In genomic region chr2:138267852-138268513, GRCm38 (mm10) we compare ENCODE assay signal across 14 mouse cellular contexts. TPM values are rescaled to one million over a fixed set of nuclear protein-coding genes. Genes with fewer than 3 reads are reported as not detected.
DNase-seq lines count a peak whose midpoint lies in the region; ATAC-seq and TF ChIP-seq lines count a peak whose summit lies in the region.
"Had no signal": no experiment of that assay in that cellular context is flagged by ENCODE, and none has a peak within 500 bp of the region (broad histone marks: within the 10 kb centered on the region; RNA-seq: fewer than 3 reads in every experiment).

No protein-coding gene starts in this region.

- DNase-seq in embryonic facial prominence, embryonic 10.5 days (ENCODE audit: low spot score) = no peak
- no peak for DNase-seq in kidney, adult 18-20 months
- DNase-seq in liver, embryonic 13.5 days = no peak
- DNase-seq in spleen, postnatal 4 days (ENCODE audit: low spot score in 2 of 2) = no peak
- no peak for DNase-seq in adipocyte (ENCODE audit: low spot score)
- DNase-seq: heart, adult 11 months; left cerebral cortex, postnatal 4 days had no signal

- H3K36me3 ChIP-seq in embryonic facial prominence, embryonic 12.5 days = no peaks in the 10 kb centered on the region
- no peaks in the 10 kb centered on the region for H3K36me3 ChIP-seq in embryonic facial prominence, embryonic 10.5 days (replicated peaks)
- no peaks in the 10 kb centered on the region for H3K36me3 ChIP-seq in kidney, embryonic 15.5 days
- no peaks in the 10 kb centered on the region for H3K36me3 ChIP-seq in liver, embryonic 13.5 days
- H3K36me3 ChIP-seq: G1E; neural tube, embryonic 12.5 days had no signal

- ATAC-seq in embryonic facial prominence, embryonic 12.5 days (ENCODE audit: insufficient number of reproducible peaks, insufficient read depth, low FRiP score, low TSS enrichment) = no peak
- peak; percentile 84 for ATAC-seq in kidney, embryonic 15.5 days (replicated peaks; ENCODE audit: low FRiP score)
- peak; percentile 60 for ATAC-seq in liver, embryonic 13.5 days (ENCODE audit: low read depth)
- ATAC-seq: activated CD4-positive, CD25-positive, alpha-beta regulatory T cell, adult 4 months; inflammation-experienced regulatory T-cells, adult 6 months had no signal

- H3K4me3 ChIP-seq in embryonic facial prominence, embryonic 12.5 days = no peak overlapping the region
- no peak overlapping the region for H3K4me3 ChIP-seq in embryonic facial prominence, embryonic 10.5 days
- H3K4me3 ChIP-seq in kidney, embryonic 15.5 days (replicated peaks) = no peak overlapping the region
- H3K4me3 ChIP-seq in cortical plate, adult 2 months (ENCODE audit: insufficient read depth, low read length) = no peak overlapping the region
- no peak overlapping the region for H3K4me3 ChIP-seq in liver, embryonic 13.5 days (replicated peaks)
- H3K4me3 ChIP-seq: neural tube, embryonic 12.5 days had no signal

- H3K4me2 ChIP-seq in embryonic facial prominence, embryonic 12.5 days (replicated peaks) = no peak overlapping the region
- no peak overlapping the region for H3K4me2 ChIP-seq in kidney, embryonic 15.5 days
- H3K4me2 ChIP-seq in liver, embryonic 13.5 days = no peak overlapping the region
- H3K4me2 ChIP-seq: neural tube, embryonic 12.5 days had no signal

- 0 out of 2 replicates have a peak overlapping the region, but pooled peaks have one; percentile 3 for H3K27ac ChIP-seq in embryonic facial prominence, embryonic 12.5 days
- H3K27ac ChIP-seq in embryonic facial prominence, embryonic 10.5 days (replicated peaks) = no peak overlapping the region
- H3K27ac ChIP-seq in kidney, embryonic 15.5 days = 0 out of 2 replicates have a peak overlapping the region, but pooled peaks have one; percentile 30
- peak overlapping the region; percentile 29; the same call in 1 of the 2 replicates for H3K27ac ChIP-seq in cortical plate, adult 2 months (ENCODE audit: insufficient read depth, low read length)
- no peak overlapping the region for H3K27ac ChIP-seq in liver, embryonic 13.5 days
- H3K27ac ChIP-seq: neural tube, embryonic 12.5 days had no signal

- no peak for TF ChIP-seq POLR2A in cortical plate, adult 2 months (IDR thresholded peaks at IDR 0.05; ENCODE audit: extremely low read depth, insufficient read depth, low read length)

- no peaks in the 10 kb centered on the region for H3K9me3 ChIP-seq in embryonic facial prominence, embryonic 12.5 days
- no peaks in the 10 kb centered on the region for H3K9me3 ChIP-seq in embryonic facial prominence, embryonic 10.5 days
- H3K9me3 ChIP-seq in kidney, embryonic 15.5 days (replicated peaks) = no peaks in the 10 kb centered on the region
- no peaks in the 10 kb centered on the region for H3K9me3 ChIP-seq in liver, embryonic 13.5 days (replicated peaks)
- H3K9me3 ChIP-seq: neural tube, embryonic 12.5 days had no signal

- no peak overlapping the region for H3K9ac ChIP-seq in embryonic facial prominence, embryonic 12.5 days
- H3K9ac ChIP-seq in kidney, embryonic 15.5 days = no peak overlapping the region
- H3K9ac ChIP-seq in liver, embryonic 13.5 days = no peak overlapping the region
- H3K9ac ChIP-seq: neural tube, embryonic 12.5 days had no signal

- peaks cover 22% of the 10 kb centered on the region for H3K4me1 ChIP-seq in embryonic facial prominence, embryonic 12.5 days
- peaks cover 53% of the 10 kb centered on the region for H3K4me1 ChIP-seq in embryonic facial prominence, embryonic 10.5 days
- H3K4me1 ChIP-seq in kidney, embryonic 15.5 days = peaks cover 41% of the 10 kb centered on the region
- H3K4me1 ChIP-seq in cortical plate, adult 2 months (ENCODE audit: control insufficient read depth, insufficient read depth, low read length) = peaks cover 8% of the 10 kb centered on the region
- H3K4me1 ChIP-seq in liver, embryonic 13.5 days (replicated peaks) = peaks cover 21% of the 10 kb centered on the region

- 53% methylated on average over 4 of the region's 4 CpGs for WGBS in embryonic facial prominence, embryonic 12.5 days
- 60% methylated on average over 4 of the region's 4 CpGs for WGBS in embryonic facial prominence, embryonic 10.5 days
- WGBS in kidney, embryonic 15.5 days = 37% methylated on average over 4 of the region's 4 CpGs
- WGBS in liver, embryonic 13.5 days (ENCODE audit: insufficient replicate concordance) = 45% methylated on average over 4 of the region's 4 CpGs

- H3K27me3 ChIP-seq in embryonic facial prominence, embryonic 12.5 days = no peaks in the 10 kb centered on the region
- no peaks in the 10 kb centered on the region for H3K27me3 ChIP-seq in embryonic facial prominence, embryonic 10.5 days (replicated peaks; ENCODE audit: low read depth, poor library complexity, severe bottlenecking)
- H3K27me3 ChIP-seq in kidney, embryonic 15.5 days = no peaks in the 10 kb centered on the region
- H3K27me3 ChIP-seq in liver, embryonic 13.5 days = no peaks in the 10 kb centered on the region
- H3K27me3 ChIP-seq: neural tube, embryonic 12.5 days had no signal

- no peak for TF ChIP-seq CTCF in cortical plate, adult 2 months (IDR thresholded peaks at IDR 0.05; ENCODE audit: extremely low read depth, insufficient read depth, low read length)

RNA-seq across cellular contexts. Expression of gene Btbd3, which starts 11.6 kb away (rescaled TPM):
- polyA plus RNA-seq in embryonic facial prominence, embryonic 12.5 days (2016; fragmentation: Nextera tagmentation; extraction: Ambion mirVana) = 16.9 and 18.1 TPM in 2 replicates
- 18.0 and 18.6 TPM in 2 replicates for polyA plus RNA-seq in embryonic facial prominence, embryonic 10.5 days (2016; fragmentation: Nextera tagmentation; extraction: Ambion mirVana)
- polyA plus RNA-seq in kidney, embryonic 15.5 days (2015; fragmentation: Nextera tagmentation; extraction: Ambion mirVana) = 16.4 and 17.4 TPM in 2 replicates
- 76.4 and 90.4 TPM in 2 replicates for polyA plus RNA-seq in cortical plate, adult 2 months (2012; rRNA removed)
- 1.7 and 2.2 TPM in 2 replicates for polyA plus RNA-seq in liver, embryonic 13.5 days (2015; fragmentation: Nextera tagmentation; extraction: Ambion mirVana)
- polyA plus RNA-seq: activated CD4-positive, CD25-positive, alpha-beta regulatory T cell, adult 4 months; G1E; inflammation-experienced regulatory T-cells, adult 6 months had no signal

Comparison
In these comparisons a context has a peak if more than half of its experiments do, and no peak if none do; other contexts are left out.
1. H3K27ac ChIP-seq: peak in embryonic facial prominence, embryonic 12.5 days (single experiment), kidney, embryonic 15.5 days (single experiment) and cortical plate, adult 2 months (single experiment); none in embryonic facial prominence, embryonic 10.5 days (single experiment) and liver, embryonic 13.5 days (single experiment).